Mouse (Mus musculus) liver, embryonic 15.5 days (tissue): ENCODE data around the gene Srprb. TPM values are rescaled to one million over a fixed set of nuclear protein-coding genes. Genes with fewer than 3 reads are reported as not detected.
"Not testable (repeated sequence)": the region's sequence is repeated elsewhere in the genome, so short reads cannot be mapped to it uniquely, and the experiment has no call there.

Experiments used
- ATAC-seq: fragments of 200-750 bp; cut with Nextera tagmentation; 2 replicates; pipeline ENCODE4 v1.8.0; 2017; ENCODE audit warnings: moderate number of reproducible peaks, mild to moderate bottlenecking, moderate library complexity; ENCODE audit not compliant: insufficient read depth
- H3K27ac ChIP-seq: fragments of 300-500 bp; sonication (generic); replicated peaks from 2 replicates; pipeline ENCODE4 v1.5.1; 2015; ENCODE audit warnings: mild to moderate bottlenecking, inconsistent platforms
- H3K27me3 ChIP-seq: fragments of 300-500 bp; sonication (generic); 2 replicates; pipeline ENCODE4 v1.6.1; 2015; ENCODE audit warnings: mild to moderate bottlenecking, inconsistent platforms
- H3K36me3 ChIP-seq: fragments of 300-500 bp; sonication (generic); replicated peaks from 2 replicates; pipeline ENCODE4 v1.6.1; 2015; ENCODE audit warnings: moderate library complexity, mild to moderate bottlenecking, inconsistent platforms
- H3K4me1 ChIP-seq: fragments of 300-500 bp; sonication (generic); replicated peaks from 2 replicates; pipeline ENCODE4 v1.6.1; 2015; ENCODE audit warnings: inconsistent platforms
- H3K4me2 ChIP-seq: fragments of 300-500 bp; sonication (generic); 2 replicates; pipeline ENCODE4 v1.6.1; 2015; ENCODE audit warnings: moderate library complexity, mild to moderate bottlenecking, inconsistent platforms
- H3K4me3 ChIP-seq: fragments of 300-500 bp; sonication (generic); replicated peaks from 2 replicates; pipeline ENCODE4 v1.5.1; 2015; ENCODE audit warnings: mild to moderate bottlenecking, inconsistent platforms
- H3K9ac ChIP-seq: fragments of 300-500 bp; sonication (generic); 2 replicates; pipeline ENCODE4 v1.6.1; 2015; ENCODE audit warnings: moderate library complexity, mild to moderate bottlenecking, inconsistent platforms
- H3K9me3 ChIP-seq: fragments of 300-500 bp; sonication (generic); replicated peaks from 2 replicates; pipeline ENCODE4 v1.6.1; 2016; ENCODE audit warnings: inconsistent platforms
- WGBS: fragments of 180-500 bp; shearing (Covaris S2); methylation state at CpG from one replicate; pipeline ENCODE4 v1.1.7; 2015; ENCODE audit warnings: mixed read lengths; ENCODE audit not compliant: insufficient replicate concordance; 5-methylcytosine and 5-hydroxymethylcytosine counted together
- polyA plus RNA-seq: library from polyadenylated mRNA; unstranded; fragments of >200 nt; fragmentation: Nextera tagmentation; extraction: Ambion mirVana; gene quantifications from 2 replicates; pipeline ENCODE4 v1.2.1, GENCODE M21; 2015

Srprb gene
- polyA plus RNA-seq, 1 experiment from 2014 or later, result 18.9 TPM

GRCm38 (mm10) chr9:103175692-103176091 is 26.2 kb downstream of the Srprb start:
- 74% methylated on average over 7 of the region's 7 CpGs for WGBS
- H3K4me3 ChIP-seq, result no peak overlapping the region

DNA sequence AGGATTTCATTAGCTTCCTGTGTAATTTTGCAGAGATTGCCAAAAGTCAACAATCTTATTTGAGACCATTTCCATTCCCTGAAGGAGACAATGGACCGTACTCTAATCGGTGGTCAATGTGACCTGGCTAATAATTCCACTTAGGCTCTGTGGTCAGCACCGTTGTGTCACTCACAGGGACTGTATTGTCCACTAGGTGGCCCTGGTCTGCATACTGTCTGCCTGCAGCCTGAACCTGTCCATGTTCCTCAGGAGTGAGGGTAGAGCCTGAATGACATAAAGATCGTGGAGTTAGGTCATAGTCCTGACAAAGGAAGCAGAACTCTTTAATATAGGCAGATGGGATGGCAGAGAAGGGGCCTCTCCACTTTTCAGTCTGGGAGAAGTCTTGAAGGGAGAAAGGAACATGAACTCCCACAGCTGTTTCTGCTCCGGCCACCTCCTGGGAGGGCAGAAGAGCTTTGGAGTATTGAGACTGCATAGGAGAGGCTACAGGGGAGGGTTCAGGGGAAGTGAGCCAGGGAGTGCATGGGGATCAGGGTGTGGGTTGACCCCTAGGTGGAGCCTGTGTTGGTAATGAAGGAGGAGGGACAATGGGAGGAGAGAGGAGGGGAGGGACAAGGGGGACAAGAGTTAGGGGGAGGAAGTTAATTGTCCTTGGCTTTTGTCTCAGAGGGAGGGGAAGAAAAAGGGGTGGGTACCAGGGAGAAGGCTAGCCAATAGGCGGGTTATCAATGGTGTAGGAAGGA is 27.0 kb downstream of the Srprb start:
- ATAC-seq, result no peak
- no peaks in the 10 kb centered on the region for H3K27me3 ChIP-seq
- H3K4me3 ChIP-seq, result no peak overlapping the region
- 44% methylated on average over 6 of the region's 6 CpGs for WGBS
- no peaks in the 10 kb centered on the region; the same call in 1 of the 2 replicates for H3K4me1 ChIP-seq
- no peak overlapping the region for H3K27ac ChIP-seq
- H3K36me3 ChIP-seq, result no peaks in the 10 kb centered on the region
- no peaks in the 10 kb centered on the region for H3K9me3 ChIP-seq
- no peak overlapping the region for H3K9ac ChIP-seq
- H3K4me2 ChIP-seq, result no peak overlapping the region

More at GRCm38 (mm10) chr9:103175692-103176091, 26.2 kb downstream of the Srprb start:
- H3K9ac ChIP-seq, result no peak overlapping the region
- peaks cover 7% of the 10 kb centered on the region for H3K4me1 ChIP-seq
- H3K36me3 ChIP-seq, result no peaks in the 10 kb centered on the region
- no peaks in the 10 kb centered on the region for H3K9me3 ChIP-seq
- H3K27ac ChIP-seq, result no peak overlapping the region
- ATAC-seq, result no peak
- H3K4me2 ChIP-seq, result no peak overlapping the region
- no peaks in the 10 kb centered on the region for H3K27me3 ChIP-seq

DNA sequence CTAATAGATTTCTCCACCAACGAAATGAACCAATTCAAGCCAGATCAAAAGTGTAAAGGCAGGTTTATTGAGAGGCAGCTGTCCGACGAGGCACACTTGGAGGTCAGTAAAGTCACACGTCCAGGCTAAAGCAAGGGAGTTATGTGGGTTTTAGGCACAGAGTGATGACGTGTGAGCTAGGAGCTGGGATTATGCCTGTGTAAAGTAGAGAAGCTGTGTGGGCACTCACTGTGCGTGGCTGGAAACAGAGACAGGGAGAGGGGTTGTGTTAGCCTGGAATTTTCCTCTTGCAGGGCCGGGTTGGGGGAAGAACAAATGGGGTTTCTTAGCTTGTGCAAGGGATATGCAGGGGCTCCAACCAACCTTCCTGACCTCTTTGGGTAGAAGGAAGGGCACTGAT is 33.2 kb downstream of the Srprb start:
- Histone ChIP-seq H3K27me3 (no peaks in the 10 kb centered on the region), H3K4me1 (no peaks in the 10 kb centered on the region), H3K4me2 (no peak overlapping the region), H3K27ac (no peak overlapping the region), H3K9ac (no peak overlapping the region), H3K36me3 (no peaks in the 10 kb centered on the region), H3K9me3 (no peaks in the 10 kb centered on the region), H3K4me3 (no peak overlapping the region)
- no peak for ATAC-seq
- 66% methylated on average over 7 of the region's 7 CpGs for WGBS

DNA sequence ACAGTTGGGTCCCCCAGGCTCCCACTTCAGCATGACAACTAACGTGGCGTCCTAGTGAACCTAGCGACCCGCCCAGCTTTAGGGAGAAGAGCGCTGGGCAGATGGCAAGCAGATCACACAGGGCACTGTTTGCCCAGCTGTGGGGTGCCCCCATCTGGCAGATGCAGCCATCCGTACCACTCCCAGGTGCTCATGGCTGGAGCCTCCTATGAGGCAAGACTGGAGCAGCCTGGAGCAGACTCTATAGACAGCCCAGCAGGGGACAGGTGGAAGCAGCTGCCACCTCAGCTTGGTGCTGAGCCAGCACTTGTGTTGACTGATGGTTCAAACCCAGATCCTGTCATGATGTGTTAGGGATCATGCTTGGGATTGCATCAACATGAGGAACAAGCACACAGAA is 33.9 kb downstream of the Srprb start:
- H3K27me3 ChIP-seq, result no peaks in the 10 kb centered on the region
- 71% methylated on average over 6 of the region's 6 CpGs for WGBS
- no peak for ATAC-seq
- no peaks in the 10 kb centered on the region for H3K4me1 ChIP-seq
- no peak overlapping the region for H3K27ac ChIP-seq
- no peak overlapping the region for H3K9ac ChIP-seq
- no peak overlapping the region for H3K4me2 ChIP-seq
- H3K4me3 ChIP-seq, result no peak overlapping the region
- no peaks in the 10 kb centered on the region for H3K9me3 ChIP-seq
- no peaks in the 10 kb centered on the region for H3K36me3 ChIP-seq

- H3K27ac ChIP-seq, result no peak overlapping the region
- H3K9ac ChIP-seq, result no peak overlapping the region
- no peaks in the 10 kb centered on the region for H3K36me3 ChIP-seq
- no peaks in the 10 kb centered on the region for H3K4me1 ChIP-seq
- H3K9me3 ChIP-seq, result no peaks in the 10 kb centered on the region
- WGBS, result 66% methylated on average over 15 of the region's 15 CpGs
- H3K4me3 ChIP-seq, result no peak overlapping the region
- no peaks in the 10 kb centered on the region for H3K27me3 ChIP-seq
- no peak for ATAC-seq
- H3K4me2 ChIP-seq, result no peak overlapping the region
These were observed 38.1 kb downstream of the Srprb start for GRCm38 (mm10) chr9:103163806-103164205.

- not testable (repeated sequence) for H3K4me3 ChIP-seq
- 66% methylated on average over 7 of the region's 7 CpGs for WGBS
These were observed 46.8 kb downstream of the Srprb start for GRCm38 (mm10) chr9:103155158-103155557.

GRCm38 (mm10) chr9:103154568-103154967 is 47.4 kb downstream of the Srprb start:
- Histone ChIP-seq H3K4me1 (no peaks in the 10 kb centered on the region), H3K27me3 (no peaks in the 10 kb centered on the region), H3K36me3 (no peaks in the 10 kb centered on the region), H3K9ac (no peak overlapping the region), H3K9me3 (no peaks in the 10 kb centered on the region), H3K4me3 (no peak overlapping the region), H3K27ac (no peak overlapping the region), H3K4me2 (no peak overlapping the region)
- no peak for ATAC-seq
- WGBS, result 50% methylated on average over 2 of the region's 2 CpGs

More at GRCm38 (mm10) chr9:103155158-103155557, 46.8 kb downstream of the Srprb start:
- H3K36me3 ChIP-seq, H3K27me3 ChIP-seq, H3K9ac ChIP-seq, H3K4me1 ChIP-seq, ATAC-seq, H3K9me3 ChIP-seq, H3K4me2 ChIP-seq, H3K27ac ChIP-seq: not testable (repeated sequence)

DNA sequence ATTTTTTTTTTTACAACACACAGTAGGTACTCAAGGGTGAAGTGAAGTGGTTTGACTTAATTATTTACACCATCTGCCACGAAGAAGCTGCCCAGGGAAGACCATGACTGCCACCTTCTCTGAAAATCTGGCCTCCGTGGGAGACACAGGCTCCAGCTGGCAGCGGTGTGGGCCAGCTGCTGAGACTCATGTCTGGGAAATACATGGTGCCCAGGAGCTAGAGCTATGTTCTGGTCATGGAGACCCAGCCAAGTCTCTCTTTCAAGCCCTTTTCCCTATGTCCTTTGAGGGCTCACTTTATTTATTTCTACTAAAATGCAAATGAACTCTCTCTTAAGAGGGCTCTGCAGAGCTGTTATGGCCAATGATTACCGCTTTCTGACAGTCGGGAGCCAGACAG is 48.7 kb downstream of the Srprb start:
- H3K36me3 ChIP-seq, result no peaks in the 10 kb centered on the region
- H3K27me3 ChIP-seq, result no peaks in the 10 kb centered on the region
- H3K4me1 ChIP-seq, result no peaks in the 10 kb centered on the region
- H3K4me3 ChIP-seq, result no peak overlapping the region
- H3K27ac ChIP-seq, result no peak overlapping the region
- no peak for ATAC-seq
- H3K9me3 ChIP-seq, result no peaks in the 10 kb centered on the region
- WGBS, result 59% methylated on average over 5 of the region's 5 CpGs
- H3K9ac ChIP-seq, result no peak overlapping the region
- H3K4me2 ChIP-seq, result no peak overlapping the region

- Histone ChIP-seq H3K9ac (no peak overlapping the region), H3K27ac (no peak overlapping the region), H3K9me3 (no peaks in the 10 kb centered on the region), H3K4me1 (no peaks in the 10 kb centered on the region), H3K4me2 (no peak overlapping the region), H3K4me3 (no peak overlapping the region), H3K27me3 (no peaks in the 10 kb centered on the region), H3K36me3 (no peaks in the 10 kb centered on the region)
- 46% methylated on average over 12 of the region's 12 CpGs for WGBS
- no peak for ATAC-seq
These were observed 52.7 kb downstream of the Srprb start for GRCm38 (mm10) chr9:103149074-103149799.

DNA sequence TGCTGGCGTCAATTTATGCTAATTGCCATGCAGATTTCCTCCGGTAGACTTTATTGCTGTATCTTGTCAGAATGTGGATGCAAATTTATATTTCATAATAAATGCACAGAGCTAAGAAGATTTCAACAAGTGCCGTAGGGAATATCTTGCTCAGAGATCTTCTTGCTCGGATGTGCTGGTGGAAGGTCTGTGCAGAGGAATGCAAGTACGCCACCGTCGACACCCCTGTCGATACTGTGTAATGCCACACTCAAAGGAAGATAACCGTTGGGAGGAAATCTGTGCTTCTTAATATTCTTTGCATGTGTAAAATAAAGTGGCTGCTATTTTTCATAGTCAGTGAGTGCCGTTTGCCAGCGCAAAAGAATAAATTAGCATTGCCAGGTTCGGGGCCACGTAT is 54.8 kb downstream of the Srprb start:
- H3K4me3 ChIP-seq, result no peak overlapping the region
- H3K4me1 ChIP-seq, result no peaks in the 10 kb centered on the region
- ATAC-seq, result no peak
- WGBS, result 69% methylated on average over 13 of the region's 13 CpGs
- no peak overlapping the region for H3K27ac ChIP-seq
- H3K27me3 ChIP-seq, result no peaks in the 10 kb centered on the region
- H3K9me3 ChIP-seq, result no peaks in the 10 kb centered on the region
- no peaks in the 10 kb centered on the region for H3K36me3 ChIP-seq
- no peak overlapping the region for H3K4me2 ChIP-seq
- no peak overlapping the region for H3K9ac ChIP-seq

- no peak for ATAC-seq
- Histone ChIP-seq H3K4me1 (no peaks in the 10 kb centered on the region), H3K9ac (no peak overlapping the region), H3K4me2 (no peak overlapping the region), H3K36me3 (no peaks in the 10 kb centered on the region), H3K9me3 (no peaks in the 10 kb centered on the region), H3K4me3 (no peak overlapping the region), H3K27ac (no peak overlapping the region), H3K27me3 (no peaks in the 10 kb centered on the region)
- WGBS, result 59% methylated on average over 9 of the region's 9 CpGs
These were observed 55.2 kb downstream of the Srprb start for GRCm38 (mm10) chr9:103146703-103147102.
